In the genomic region with DNA sequence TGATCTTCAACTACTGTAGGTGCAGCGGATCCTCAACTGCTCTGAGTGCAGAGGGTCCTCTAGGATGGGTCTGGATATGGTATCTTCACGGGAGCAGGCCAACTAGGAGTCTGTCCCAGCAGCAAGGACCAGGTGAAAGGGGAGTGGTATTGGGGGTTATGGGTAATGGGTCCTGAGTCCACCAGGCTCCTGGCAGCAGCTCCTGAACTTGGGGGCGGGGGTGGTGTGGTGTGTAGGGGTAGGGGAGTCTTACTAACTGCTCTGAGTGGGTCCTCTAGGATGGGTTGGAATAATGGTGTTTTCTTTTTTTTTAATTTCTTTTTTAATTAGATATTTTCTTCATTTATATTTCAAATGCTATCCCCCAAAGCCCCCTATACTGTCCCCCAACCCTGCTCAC, we compare ENCODE assay signal across 22 mouse cellular contexts.
"Had no signal": no experiment of that assay in that cellular context is flagged by ENCODE, and none has a peak within 500 bp of the region (broad histone marks: within the 10 kb centered on the region; RNA-seq: fewer than 3 reads in every experiment).

No protein-coding gene starts in this region.

- H3K9ac ChIP-seq: limb, embryonic 12.5 days; limb, embryonic 15.5 days; liver, embryonic 14.5 days; liver, postnatal 0 days; lung, embryonic 14.5 days; midbrain, embryonic 12.5 days; neural tube, embryonic 12.5 days; stomach, embryonic 15.5 days had no signal

- H3K27ac ChIP-seq: limb, embryonic 12.5 days; limb, embryonic 15.5 days; liver, embryonic 14.5 days; macrophage; midbrain, embryonic 12.5 days; neural tube, embryonic 12.5 days; stomach, embryonic 15.5 days had no signal

- H3K27me3 ChIP-seq: limb, embryonic 12.5 days; limb, embryonic 15.5 days; midbrain, embryonic 12.5 days; neural tube, embryonic 12.5 days; stomach, embryonic 15.5 days had no signal

- H3K9me3 ChIP-seq: limb, embryonic 12.5 days; limb, embryonic 15.5 days; midbrain, embryonic 12.5 days; neural tube, embryonic 12.5 days; stomach, embryonic 15.5 days had no signal

- H3K4me2 ChIP-seq: limb, embryonic 12.5 days; limb, embryonic 15.5 days; liver, embryonic 11.5 days; lung, embryonic 14.5 days; midbrain, embryonic 12.5 days; neural tube, embryonic 12.5 days; stomach, embryonic 15.5 days had no signal

- DNase-seq: kidney, adult 18-20 months; kidney, adult 9 months; kidney, postnatal 14 days; kidney, postnatal 4 days; left cerebral cortex, postnatal 4 days; liver, postnatal 0 days; lung, embryonic 14.5 days; retina, postnatal 1 day; right cerebral cortex, postnatal 25 days; spleen, adult 18-20 months; thymus, adult 18-20 months; thymus, postnatal 36 days had no signal

- H3K4me1 ChIP-seq: limb, embryonic 12.5 days; limb, embryonic 15.5 days; midbrain, embryonic 12.5 days; neural tube, embryonic 12.5 days had no signal

- ATAC-seq: intestine, embryonic 16.5 days; liver, postnatal 0 days; lung, postnatal 0 days had no signal

- H3K4me3 ChIP-seq: limb, embryonic 12.5 days; limb, embryonic 15.5 days; midbrain, embryonic 12.5 days; neural tube, embryonic 12.5 days; stomach, embryonic 15.5 days had no signal
